Comparison of ENCODE assay signal across 28 mouse cellular contexts in genomic region chr6:113642605-113643004, GRCm38 (mm10). TPM values are rescaled to one million over a fixed set of nuclear protein-coding genes. Genes with fewer than 3 reads are reported as not detected.
A peak's percentile ranks its signal among the peaks of the same experiment; 100 is the strongest.
DNase-seq lines count a peak whose midpoint lies in the region; TF ChIP-seq lines count a peak whose summit lies in the region.
"Had no signal": no experiment of that assay in that cellular context is flagged by ENCODE, and none has a peak within 500 bp of the region (broad histone marks: within the 10 kb centered on the region; RNA-seq: fewer than 3 reads in every experiment).

No protein-coding gene starts in this region.

- no peaks in the 10 kb centered on the region for H3K27me3 ChIP-seq in liver, adult 2 months (ENCODE audit: control insufficient read depth, insufficient read depth, low read length)
- no peaks in the 10 kb centered on the region for H3K27me3 ChIP-seq in small intestine, adult 2 months (ENCODE audit: control insufficient read depth, insufficient read depth, low read length)
- H3K27me3 ChIP-seq: forebrain, embryonic 13.5 days; heart, embryonic 13.5 days; hindbrain, embryonic 15.5 days had no signal

- peaks cover 46% of the 10 kb centered on the region; the same call in 1 of the 2 replicates for H3K79me2 ChIP-seq in liver, adult 2 months (ENCODE audit: control insufficient read depth, insufficient read depth, low read length)

- H3K36me3 ChIP-seq in liver, adult 2 months (ENCODE audit: control insufficient read depth, insufficient read depth, low read length) = 0 out of 2 replicates have a peak, but pooled peaks cover 1% of the 10 kb centered on the region
- H3K36me3 ChIP-seq in small intestine, adult 2 months (ENCODE audit: control insufficient read depth, insufficient read depth, low read length) = peaks cover 20% of the 10 kb centered on the region
- H3K36me3 ChIP-seq: forebrain, embryonic 10.5 days; heart, embryonic 10.5 days; heart, embryonic 13.5 days; hindbrain, embryonic 12.5 days; hindbrain, embryonic 15.5 days had no signal

- no peak for TF ChIP-seq CTCF in liver, adult 2 months (IDR thresholded peaks at IDR 0.05; ENCODE audit: low read depth, low read length)
- TF ChIP-seq CTCF in small intestine, adult 2 months (IDR thresholded peaks at IDR 0.05; ENCODE audit: extremely low read depth, insufficient read length, insufficient replicate concordance, low read depth, low read length) = no peak

- H3K4me3 ChIP-seq in liver, adult 2 months (ENCODE audit: insufficient read depth, low read depth, low read length) = no peak overlapping the region
- no peak overlapping the region for H3K4me3 ChIP-seq in small intestine, adult 2 months (ENCODE audit: low read depth, low read length)
- H3K4me3 ChIP-seq: forebrain, embryonic 10.5 days; forebrain, embryonic 13.5 days; heart, embryonic 10.5 days; heart, embryonic 13.5 days; hindbrain, embryonic 12.5 days; hindbrain, embryonic 15.5 days had no signal

- no peak overlapping the region for H3K9ac ChIP-seq in liver, adult 2 months (ENCODE audit: low read depth, low read length)
- H3K9ac ChIP-seq: forebrain, embryonic 13.5 days; heart, embryonic 13.5 days; hindbrain, embryonic 12.5 days; hindbrain, embryonic 15.5 days had no signal

- peaks cover 42% of the 10 kb centered on the region for H3K4me1 ChIP-seq in liver, adult 2 months (ENCODE audit: control insufficient read depth, insufficient read depth, low read length)
- H3K4me1 ChIP-seq in small intestine, adult 2 months (ENCODE audit: control insufficient read depth, insufficient read depth, insufficient read length, low read length) = peaks cover 25% of the 10 kb centered on the region; the same call in 1 of the 2 replicates
- H3K4me1 ChIP-seq: forebrain, embryonic 13.5 days; hindbrain, embryonic 12.5 days had no signal

- peak; percentile 93 for DNase-seq in heart, adult 11 months
- no peak for DNase-seq in heart, adult 9 months (ENCODE audit: low spot score in 2 of 2)
- peak; percentile 81 for DNase-seq in liver, adult 2 months (ENCODE audit: extremely low read depth, low read depth, low spot score)
- DNase-seq in liver = no peak
- no peak for DNase-seq in embryo, embryonic 11 days
- DNase-seq: adrenal gland, adult 8-10 months; cerebellum, adult 11-12 months; cerebellum, adult 8-10 months; cerebellum, postnatal 10 days; cerebellum, postnatal 36 days; gastrocnemius, postnatal 25 days had no signal

- no peak for TF ChIP-seq POLR2A in liver, adult 2 months (IDR thresholded peaks at IDR 0.05; ENCODE audit: extremely low read depth, insufficient read depth, low read length)
- no peak for TF ChIP-seq POLR2A in small intestine, adult 2 months (IDR thresholded peaks at IDR 0.05; ENCODE audit: low read depth, low read length)

- peak overlapping the region; percentile 52 for H3K27ac ChIP-seq in liver, adult 2 months (replicated peaks; ENCODE audit: insufficient read depth, low read depth, low read length)
- H3K27ac ChIP-seq in small intestine, adult 2 months (ENCODE audit: insufficient read depth, low read depth, low read length) = peak overlapping the region; percentile 41; the same call in 1 of the 2 replicates
- H3K27ac ChIP-seq: forebrain, embryonic 10.5 days; forebrain, embryonic 13.5 days; heart, embryonic 10.5 days; heart, embryonic 13.5 days; hindbrain, embryonic 12.5 days; hindbrain, embryonic 15.5 days had no signal

- WGBS in liver, adult 2 months = 35% methylated on average over 8 of the region's 8 CpGs
- WGBS in small intestine, adult 2 months = 79% methylated on average over 8 of the region's 8 CpGs

RNA-seq across cellular contexts. Expression of gene Irak2, which starts 4.3 kb away (rescaled TPM):
- 18.2 and 20.7 TPM in 2 replicates for total RNA-seq in liver, adult 2 months (2014; rRNA removed)
- 30.8 and 36.1 TPM in 2 replicates for polyA plus RNA-seq in liver, adult 2 months (2012; rRNA removed)
- polyA plus RNA-seq in small intestine, adult 2 months (2012; rRNA removed) = 35.4 and 97.6 TPM in 2 replicates

RNA-seq across cellular contexts. Expression of gene Vhl, which starts 18.8 kb away (rescaled TPM):
- total RNA-seq in liver, adult 2 months (2014; rRNA removed) = 7.2 and 9.1 TPM in 2 replicates
- 12.1 and 14.0 TPM in 2 replicates for polyA plus RNA-seq in liver, adult 2 months (2012; rRNA removed)
- 6.0 and 7.8 TPM in 2 replicates for polyA plus RNA-seq in small intestine, adult 2 months (2012; rRNA removed)

RNA-seq across cellular contexts. Expression of gene Brk1, which starts 38.0 kb away (rescaled TPM):
- total RNA-seq in liver, adult 2 months (2014; rRNA removed) = 70.3 and 76.0 TPM in 2 replicates
- 75.9 and 80.3 TPM in 2 replicates for polyA plus RNA-seq in liver, adult 2 months (2012; rRNA removed)
- 36.4 and 71.2 TPM in 2 replicates for polyA plus RNA-seq in small intestine, adult 2 months (2012; rRNA removed)

RNA-seq across cellular contexts. Expression of gene Fancd2os, which starts 42.1 kb away (rescaled TPM):
- not detected in 2 replicates for total RNA-seq in liver, adult 2 months (2014; rRNA removed)
- polyA plus RNA-seq in liver, adult 2 months (2012; rRNA removed) = not detected in 2 replicates
- not detected in 2 replicates for polyA plus RNA-seq in small intestine, adult 2 months (2012; rRNA removed)
- total RNA-seq: gastrocnemius, adult 8-10 months; gastrocnemius, postnatal 25 days; granulocyte monocyte progenitor cell, adult 5-6 weeks; heart, postnatal 25 days; hematopoietic stem cell, adult 5-6 weeks had no signal
- polyA plus RNA-seq: activated CD4-positive, CD25-positive, alpha-beta regulatory T cell, adult 4 months; CD4-positive, CD25-positive, alpha-beta regulatory T cell, adult 4 months; embryonic facial prominence, embryonic 11.5 days; embryonic facial prominence, embryonic 14.5 days; forebrain, embryonic 10.5 days; forebrain, embryonic 13.5 days; forebrain, embryonic 16.5 days; hindbrain, embryonic 15.5 days; intestine, postnatal 0 days had no signal

RNA-seq across cellular contexts. Expression of gene Tatdn2, which starts 54.2 kb away (rescaled TPM):
- 15.0 and 19.9 TPM in 2 replicates for total RNA-seq in liver, adult 2 months (2014; rRNA removed)
- polyA plus RNA-seq in liver, adult 2 months (2012; rRNA removed) = 15.6 and 16.7 TPM in 2 replicates
- polyA plus RNA-seq in small intestine, adult 2 months (2012; rRNA removed) = 11.3 and 16.6 TPM in 2 replicates

Comparison
In these comparisons a context has a peak if more than half of its experiments do, and no peak if none do; other contexts are left out.
1. DNase-seq: peak in heart, adult 11 months (single experiment) and liver, adult 2 months (single experiment); none in heart, adult 9 months (0 of 2), liver (single experiment) and embryo, embryonic 11 days (single experiment).